Mouse (Mus musculus): Measurements from ENCODE around the gene Ttyh2.

GRCm38 (mm10) chr11:114736913-114737624 lies 61.8 kb downstream of the Ttyh2 start:
- TF ChIP-seq POLR2A (IDR thresholded peaks at IDR 0.05; ENCODE audit: borderline replicate concordance, insufficient read depth, low read length) (no peak), CTCF (IDR thresholded peaks at IDR 0.05; ENCODE audit: borderline replicate concordance, insufficient read depth, low read depth, low read length) (peak; percentile 73; the same call in 1 of the 2 replicates)

Measured in cerebellum, adult 2 months (tissue).